Mouse (Mus musculus): ENCODE results near the gene Wdhd1. TPM values are rescaled to one million over a fixed set of nuclear protein-coding genes. Genes with fewer than 3 reads are reported as not detected.

Gene Wdhd1
- polyA plus RNA-seq, 1 experiment from 2014 or later, result 22.0 TPM

DNA sequence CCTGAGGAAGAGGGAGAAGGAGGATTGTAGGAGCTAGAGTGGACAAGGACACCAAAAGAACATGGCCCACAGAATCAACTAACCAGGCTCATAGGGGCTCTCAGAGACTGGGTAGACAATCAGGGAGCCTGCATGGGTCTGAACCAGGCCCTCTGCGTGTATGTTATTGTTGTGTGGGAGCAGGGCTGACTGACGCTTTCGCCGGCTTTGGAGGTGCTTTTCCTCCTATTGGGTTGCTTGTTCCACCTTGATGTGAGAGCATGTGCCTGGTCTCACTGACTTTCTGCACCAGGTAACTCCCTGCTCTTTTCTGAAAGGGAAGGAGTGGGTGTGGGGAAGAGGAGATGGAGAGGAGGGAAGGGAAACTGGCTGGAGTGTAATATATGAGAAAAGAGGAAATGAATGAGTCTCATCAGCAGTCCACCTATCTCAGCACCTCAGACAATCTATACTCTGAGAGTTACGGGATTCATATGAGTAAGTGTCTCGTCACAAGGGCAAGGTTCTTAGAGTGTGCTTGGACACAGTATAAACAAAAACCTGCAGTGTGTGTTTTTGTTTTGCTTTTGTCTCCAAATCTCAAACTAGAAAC, 28.3 kb upstream of the Wdhd1 start:
- Histone ChIP-seq H3K4me2 (ENCODE audit: low read depth, low read length) (no peak overlapping the region), H3K27me3 (replicated peaks; ENCODE audit: control insufficient read depth, insufficient read depth, low read length) (no peaks in the 10 kb centered on the region), H3K9me3 (ENCODE audit: control insufficient read depth, low read length) (no peaks in the 10 kb centered on the region), H3K4me3 (ENCODE audit: low read depth, low read length) (no peak overlapping the region), H3K27ac (replicated peaks; ENCODE audit: low read depth, low read length) (no peak overlapping the region), H3K36me3 (ENCODE audit: control insufficient read depth, insufficient read depth, low read length) (peaks cover 34% of the 10 kb centered on the region), H3K9ac (ENCODE audit: low read depth, low read length) (no peak overlapping the region), H3K4me1 (ENCODE audit: control insufficient read depth, insufficient read depth, low read length) (peaks cover 3% of the 10 kb centered on the region)
- DNase-seq (ENCODE audit: low spot score) (no peak), ATAC-seq (ENCODE audit: low read depth) (no peak)
- 91% methylated on average over 6 of the region's 6 CpGs for WGBS

- ATAC-seq (ENCODE audit: low read depth), result no peak
- Histone ChIP-seq H3K36me3 (ENCODE audit: control insufficient read depth, insufficient read depth, low read length) (0 out of 2 replicates have a peak, but pooled peaks cover 19% of the 10 kb centered on the region), H3K27me3 (replicated peaks; ENCODE audit: control insufficient read depth, insufficient read depth, low read length) (no peaks in the 10 kb centered on the region), H3K4me3 (ENCODE audit: low read depth, low read length) (no peak overlapping the region), H3K27ac (replicated peaks; ENCODE audit: low read depth, low read length) (no peak overlapping the region), H3K4me2 (ENCODE audit: low read depth, low read length) (no peak overlapping the region), H3K4me1 (ENCODE audit: control insufficient read depth, insufficient read depth, low read length) (peaks cover 11% of the 10 kb centered on the region), H3K9me3 (ENCODE audit: control insufficient read depth, low read length) (no peaks in the 10 kb centered on the region), H3K9ac (ENCODE audit: low read depth, low read length) (no peak overlapping the region)
- no peak for DNase-seq (ENCODE audit: low spot score)
- WGBS, result 84% methylated on average over 14 of the region's 14 CpGs
These were observed 26.4 kb upstream of the Wdhd1 start for GRCm38 (mm10) chr14:47302885-47303680.

- ATAC-seq (ENCODE audit: low read depth) (peak; percentile 27), DNase-seq (ENCODE audit: low spot score) (peak; percentile 58)
- Histone ChIP-seq H3K27ac (replicated peaks; ENCODE audit: low read depth, low read length) (peak overlapping the region; percentile 97), H3K27me3 (replicated peaks; ENCODE audit: control insufficient read depth, insufficient read depth, low read length) (no peaks in the 10 kb centered on the region), H3K4me3 (ENCODE audit: low read depth, low read length) (peak overlapping the region; percentile 99), H3K9ac (ENCODE audit: low read depth, low read length) (peak overlapping the region; percentile 100), H3K36me3 (ENCODE audit: control insufficient read depth, insufficient read depth, low read length) (0 out of 2 replicates have a peak, but pooled peaks cover 7% of the 10 kb centered on the region), H3K9me3 (ENCODE audit: control insufficient read depth, low read length) (no peaks in the 10 kb centered on the region), H3K4me2 (ENCODE audit: low read depth, low read length) (peak overlapping the region; percentile 79), H3K4me1 (ENCODE audit: control insufficient read depth, insufficient read depth, low read length) (peaks cover 17% of the 10 kb centered on the region)
- WGBS, result under 1% methylated on average over 15 of the region's 15 CpGs
These were observed 22.2 kb upstream of the Wdhd1 start for GRCm38 (mm10) chr14:47298819-47299261.

DNA sequence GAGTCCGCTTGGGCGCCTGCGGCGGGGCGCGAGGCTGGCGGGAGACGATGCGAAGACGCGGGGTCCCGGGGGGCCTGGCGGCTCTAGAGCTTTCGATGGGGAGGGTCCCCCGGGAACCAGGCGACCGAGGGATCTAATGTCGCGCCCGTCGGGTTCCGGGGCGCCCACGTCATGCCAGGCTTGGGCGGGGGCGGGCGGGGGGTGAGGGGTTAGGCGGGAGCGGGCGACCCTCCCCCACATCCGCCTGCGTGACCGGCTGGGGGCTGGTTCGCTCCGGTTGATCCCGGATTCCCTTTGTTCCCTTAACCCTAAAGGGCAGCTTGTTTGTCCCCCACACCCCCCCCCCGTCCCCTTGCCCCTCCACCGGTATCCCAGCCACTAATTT, 21.7 kb upstream of the Wdhd1 start:
- H3K36me3 ChIP-seq (ENCODE audit: control insufficient read depth, insufficient read depth, low read length), result 0 out of 2 replicates have a peak, but pooled peaks cover 7% of the 10 kb centered on the region
- H3K9ac ChIP-seq (ENCODE audit: low read depth, low read length), result peak overlapping the region; percentile 100
- H3K27me3 ChIP-seq (replicated peaks; ENCODE audit: control insufficient read depth, insufficient read depth, low read length), result no peaks in the 10 kb centered on the region
- ATAC-seq (ENCODE audit: low read depth) (peak; percentile 76), DNase-seq (ENCODE audit: low spot score) (no peak)
- H3K4me3 ChIP-seq (ENCODE audit: low read depth, low read length), result peak overlapping the region; percentile 99
- H3K4me1 ChIP-seq (ENCODE audit: control insufficient read depth, insufficient read depth, low read length), result peaks cover 17% of the 10 kb centered on the region
- H3K9me3 ChIP-seq (ENCODE audit: control insufficient read depth, low read length), result no peaks in the 10 kb centered on the region
- WGBS, result 1% methylated on average over 30 of the region's 38 CpGs
- H3K27ac ChIP-seq (replicated peaks; ENCODE audit: low read depth, low read length), result peak overlapping the region; percentile 97
- peak overlapping the region; percentile 79 for H3K4me2 ChIP-seq (ENCODE audit: low read depth, low read length)

- peak; percentile 90 for ATAC-seq (ENCODE audit: low read depth)
- H3K4me2 ChIP-seq (ENCODE audit: low read depth, low read length), result peak within 1 kb of the TSS; percentile 79
These were observed 21.2 kb upstream of the Wdhd1 start, which contains the start of gene Mapk1ip1l for GRCm38 (mm10) chr14:47297785-47298407. Gene Mapk1ip1l (plus strand): TSS chr14:47298266.

GRCm38 (mm10) chr14:47296232-47296631, 19.6 kb upstream of the Wdhd1 start:
- DNase-seq (ENCODE audit: low spot score) (no peak), ATAC-seq (ENCODE audit: low read depth) (no peak)
- no peaks in the 10 kb centered on the region for H3K36me3 ChIP-seq (ENCODE audit: control insufficient read depth, insufficient read depth, low read length)
- no peak overlapping the region for H3K9ac ChIP-seq (ENCODE audit: low read depth, low read length)
- no peaks in the 10 kb centered on the region for H3K27me3 ChIP-seq (replicated peaks; ENCODE audit: control insufficient read depth, insufficient read depth, low read length)
- no peak overlapping the region for H3K4me2 ChIP-seq (ENCODE audit: low read depth, low read length)
- peaks cover 17% of the 10 kb centered on the region for H3K4me1 ChIP-seq (ENCODE audit: control insufficient read depth, insufficient read depth, low read length)
- 55% methylated on average over 2 of the region's 2 CpGs for WGBS
- H3K4me3 ChIP-seq (ENCODE audit: low read depth, low read length), result no peak overlapping the region
- H3K9me3 ChIP-seq (ENCODE audit: control insufficient read depth, low read length), result no peaks in the 10 kb centered on the region
- H3K27ac ChIP-seq (replicated peaks; ENCODE audit: low read depth, low read length), result no peak overlapping the region

More at GRCm38 (mm10) chr14:47297785-47298407, 21.2 kb upstream of the Wdhd1 start, which contains the start of gene Mapk1ip1l:
- Histone ChIP-seq H3K4me3 (ENCODE audit: low read depth, low read length) (peak within 1 kb of the TSS; percentile 99), H3K9me3 (ENCODE audit: control insufficient read depth, low read length) (no peaks in the 10 kb centered on the region), H3K4me1 (ENCODE audit: control insufficient read depth, insufficient read depth, low read length) (peaks cover 17% of the 10 kb centered on the region), H3K27me3 (replicated peaks; ENCODE audit: control insufficient read depth, insufficient read depth, low read length) (no peaks in the 10 kb centered on the region), H3K27ac (replicated peaks; ENCODE audit: low read depth, low read length) (peak within 1 kb of the TSS; percentile 97), H3K9ac (ENCODE audit: low read depth, low read length) (peak within 1 kb of the TSS; percentile 100), H3K36me3 (ENCODE audit: control insufficient read depth, insufficient read depth, low read length) (0 out of 2 replicates have a peak, but pooled peaks cover 3% of the 10 kb centered on the region)
- WGBS, result under 1% methylated on average over 22 of the region's 34 CpGs
- peak; percentile 90 for DNase-seq (ENCODE audit: low spot score)

- ATAC-seq (ENCODE audit: low read depth) (no peak), DNase-seq (ENCODE audit: low spot score) (peak; percentile 31)
- H3K4me2 ChIP-seq (ENCODE audit: low read depth, low read length), result no peak overlapping the region
- H3K9ac ChIP-seq (ENCODE audit: low read depth, low read length), result no peak overlapping the region
- peaks cover 15% of the 10 kb centered on the region for H3K36me3 ChIP-seq (ENCODE audit: control insufficient read depth, insufficient read depth, low read length)
- H3K27ac ChIP-seq (replicated peaks; ENCODE audit: low read depth, low read length), result no peak overlapping the region
- H3K9me3 ChIP-seq (ENCODE audit: control insufficient read depth, low read length), result no peaks in the 10 kb centered on the region
- H3K4me3 ChIP-seq (ENCODE audit: low read depth, low read length), result no peak overlapping the region
- H3K4me1 ChIP-seq (ENCODE audit: control insufficient read depth, insufficient read depth, low read length), result peaks cover 6% of the 10 kb centered on the region; the same call in 1 of the 2 replicates
- 40% methylated on average over 4 of the region's 4 CpGs for WGBS
- H3K27me3 ChIP-seq (replicated peaks; ENCODE audit: control insufficient read depth, insufficient read depth, low read length), result no peaks in the 10 kb centered on the region
These were observed 17.5 kb upstream of the Wdhd1 start for GRCm38 (mm10) chr14:47294136-47294535.

- DNase-seq (ENCODE audit: low spot score), result no peak
- no peak overlapping the region for H3K4me2 ChIP-seq (ENCODE audit: low read depth, low read length)
- 85% methylated on average over 1 of the region's 1 CpGs for WGBS
- no peak for ATAC-seq (ENCODE audit: low read depth)
- no peak overlapping the region for H3K27ac ChIP-seq (replicated peaks; ENCODE audit: low read depth, low read length)
- no peaks in the 10 kb centered on the region for H3K4me1 ChIP-seq (ENCODE audit: control insufficient read depth, insufficient read depth, low read length)
- peaks cover 15% of the 10 kb centered on the region for H3K36me3 ChIP-seq (ENCODE audit: control insufficient read depth, insufficient read depth, low read length)
- no peaks in the 10 kb centered on the region for H3K27me3 ChIP-seq (replicated peaks; ENCODE audit: control insufficient read depth, insufficient read depth, low read length)
- no peak overlapping the region for H3K9ac ChIP-seq (ENCODE audit: low read depth, low read length)
- no peaks in the 10 kb centered on the region for H3K9me3 ChIP-seq (ENCODE audit: control insufficient read depth, low read length)
- H3K4me3 ChIP-seq (ENCODE audit: low read depth, low read length), result no peak overlapping the region
These were observed 15.1 kb upstream of the Wdhd1 start for GRCm38 (mm10) chr14:47291772-47292171.

All from embryonic facial prominence, embryonic 14.5 days (tissue).